Mouse (Mus musculus): ENCODE data around the gene Rrbp1. TPM values are rescaled to one million over a fixed set of nuclear protein-coding genes. Genes with fewer than 3 reads are reported as not detected.

Gene Rrbp1
- total RNA-seq, 1 experiment from 2014 or later: 169 TPM

GRCm38 (mm10) chr2:144009551-144010281 lies 1.3 kb downstream of the Rrbp1 start:
- ATAC-seq (replicated peaks in 1 of 2; ENCODE audit: insufficient read depth in 1 of 2, low FRiP score in 2 of 2, low TSS enrichment in 1 of 2, low read depth in 1 of 2, poor library complexity in 2 of 2, severe bottlenecking in 2 of 2): peak in 1 of 2 experiments; percentile 20; a peak in 2 of 4 replicates

DNA sequence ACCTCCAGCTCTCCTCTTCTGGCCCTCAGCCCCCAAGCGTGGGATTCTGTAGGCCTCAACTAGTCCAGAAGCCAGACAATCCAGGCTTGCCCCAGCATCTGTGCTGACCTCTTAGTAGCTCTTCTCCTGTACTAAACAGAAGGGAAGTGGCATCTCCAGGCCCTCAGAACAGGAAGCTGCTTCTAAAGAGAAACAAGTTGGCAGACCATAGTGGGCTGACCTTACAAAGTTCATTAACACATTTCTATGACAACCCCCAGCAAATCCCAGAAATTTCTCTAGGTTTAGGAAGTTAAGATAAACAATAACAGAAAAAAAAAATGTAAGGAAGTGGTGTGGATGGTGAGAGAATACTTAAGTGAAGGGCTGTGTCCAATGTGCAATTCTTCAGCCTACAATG lies 2.0 kb downstream of the Rrbp1 start:
- ATAC-seq (replicated peaks in 1 of 2; ENCODE audit: insufficient read depth in 1 of 2, low FRiP score in 2 of 2, low TSS enrichment in 1 of 2, low read depth in 1 of 2, poor library complexity in 2 of 2, severe bottlenecking in 2 of 2): peak in 1 of 2 experiments; percentile 29; a peak in 2 of 4 replicates

DNA sequence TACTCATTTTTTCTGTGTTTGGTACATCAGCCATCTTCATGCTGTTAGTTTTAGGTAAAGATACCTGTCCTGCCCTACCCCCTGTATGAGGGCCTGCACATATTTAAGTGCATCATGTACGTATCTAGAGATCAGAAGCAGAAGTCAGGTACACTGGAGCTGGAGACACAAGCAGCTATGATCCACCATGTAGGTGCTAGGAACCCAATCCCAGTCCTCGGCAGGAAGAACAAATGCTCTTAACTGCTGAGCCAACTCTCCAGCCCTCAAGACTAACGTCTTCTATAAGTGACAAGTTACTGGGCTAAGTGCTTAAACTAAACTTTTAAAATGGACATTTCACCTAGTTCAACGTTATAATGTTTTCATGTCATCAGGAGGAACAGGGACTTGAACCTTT lies 3.9 kb downstream of the Rrbp1 start:
- no peak for ATAC-seq (replicated peaks in 1 of 2; ENCODE audit: insufficient read depth in 1 of 2, low FRiP score in 2 of 2, low TSS enrichment in 1 of 2, low read depth in 1 of 2, poor library complexity in 2 of 2, severe bottlenecking in 2 of 2)

DNA sequence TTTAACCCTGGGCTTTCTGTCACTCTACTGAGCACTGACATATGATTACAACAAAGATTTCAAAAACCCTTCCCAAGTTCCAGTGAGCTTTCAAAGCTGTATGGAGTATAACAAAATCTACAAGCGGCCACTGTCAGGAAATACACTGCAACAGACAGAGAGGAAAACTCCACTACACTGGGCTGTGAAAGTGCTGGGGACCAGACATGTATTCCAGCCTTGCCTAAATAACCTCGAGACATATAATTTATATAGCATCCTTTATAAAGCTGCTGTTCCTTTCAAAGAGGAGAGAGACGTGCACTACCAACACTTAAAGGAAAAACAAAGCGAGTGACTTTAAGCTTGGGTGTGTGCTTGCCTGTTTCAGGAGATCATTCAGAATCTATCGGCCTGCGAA lies 4.4 kb downstream of the Rrbp1 start:
- no peak for ATAC-seq (replicated peaks in 1 of 2; ENCODE audit: insufficient read depth in 1 of 2, low FRiP score in 2 of 2, low TSS enrichment in 1 of 2, low read depth in 1 of 2, poor library complexity in 2 of 2, severe bottlenecking in 2 of 2)

- no peak for ATAC-seq (replicated peaks in 1 of 2; ENCODE audit: insufficient read depth in 1 of 2, low FRiP score in 2 of 2, low TSS enrichment in 1 of 2, low read depth in 1 of 2, poor library complexity in 2 of 2, severe bottlenecking in 2 of 2)
These were observed 5.7 kb downstream of the Rrbp1 start for GRCm38 (mm10) chr2:144005166-144005955.

GRCm38 (mm10) chr2:144003544-144003943 lies 7.5 kb downstream of the Rrbp1 start:
- ATAC-seq (replicated peaks in 1 of 2; ENCODE audit: insufficient read depth in 1 of 2, low FRiP score in 2 of 2, low TSS enrichment in 1 of 2, low read depth in 1 of 2, poor library complexity in 2 of 2, severe bottlenecking in 2 of 2): no peak

GRCm38 (mm10) chr2:144002229-144002984 lies 8.7 kb downstream of the Rrbp1 start:
- ATAC-seq (replicated peaks in 1 of 2; ENCODE audit: insufficient read depth in 1 of 2, low FRiP score in 2 of 2, low TSS enrichment in 1 of 2, low read depth in 1 of 2, poor library complexity in 2 of 2, severe bottlenecking in 2 of 2): no peak

GRCm38 (mm10) chr2:143992977-143993376 lies 18.1 kb downstream of the Rrbp1 start:
- no peak for ATAC-seq (replicated peaks in 1 of 2; ENCODE audit: insufficient read depth in 1 of 2, low FRiP score in 2 of 2, low TSS enrichment in 1 of 2, low read depth in 1 of 2, poor library complexity in 2 of 2, severe bottlenecking in 2 of 2)

- no peak for ATAC-seq (replicated peaks in 1 of 2; ENCODE audit: insufficient read depth in 1 of 2, low FRiP score in 2 of 2, low TSS enrichment in 1 of 2, low read depth in 1 of 2, poor library complexity in 2 of 2, severe bottlenecking in 2 of 2)
These were observed 18.9 kb downstream of the Rrbp1 start for GRCm38 (mm10) chr2:143991964-143992672.

GRCm38 (mm10) chr2:143990997-143991396 lies 20.1 kb downstream of the Rrbp1 start:
- peak in 1 of 2 experiments; percentile 9; a peak in 1 of 4 replicates for ATAC-seq (replicated peaks in 1 of 2; ENCODE audit: insufficient read depth in 1 of 2, low FRiP score in 2 of 2, low TSS enrichment in 1 of 2, low read depth in 1 of 2, poor library complexity in 2 of 2, severe bottlenecking in 2 of 2)

- no peak for ATAC-seq (replicated peaks in 1 of 2; ENCODE audit: insufficient read depth in 1 of 2, low FRiP score in 2 of 2, low TSS enrichment in 1 of 2, low read depth in 1 of 2, poor library complexity in 2 of 2, severe bottlenecking in 2 of 2)
These were observed 23.0 kb downstream of the Rrbp1 start for GRCm38 (mm10) chr2:143988016-143988415.

DNA sequence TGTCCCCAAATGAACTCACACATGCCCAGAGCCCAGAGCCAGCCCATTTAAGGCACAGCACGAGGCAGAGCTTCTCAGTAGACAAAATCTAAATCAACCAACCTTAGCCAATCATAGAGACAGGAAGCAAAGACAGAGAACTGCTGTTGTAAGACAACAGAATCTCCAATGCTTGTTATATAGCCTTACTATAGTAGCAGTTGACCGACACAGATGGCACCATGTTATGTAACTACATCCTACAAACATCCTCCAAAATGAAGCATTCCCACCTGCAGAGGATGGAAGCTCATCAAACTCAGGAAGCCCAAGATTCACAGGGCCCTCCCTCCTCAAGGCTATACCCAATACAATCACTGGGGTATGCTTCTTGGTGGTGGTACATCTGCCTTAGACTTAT lies 23.6 kb downstream of the Rrbp1 start:
- ATAC-seq (replicated peaks in 1 of 2; ENCODE audit: insufficient read depth in 1 of 2, low FRiP score in 2 of 2, low TSS enrichment in 1 of 2, low read depth in 1 of 2, poor library complexity in 2 of 2, severe bottlenecking in 2 of 2): no peak

DNA sequence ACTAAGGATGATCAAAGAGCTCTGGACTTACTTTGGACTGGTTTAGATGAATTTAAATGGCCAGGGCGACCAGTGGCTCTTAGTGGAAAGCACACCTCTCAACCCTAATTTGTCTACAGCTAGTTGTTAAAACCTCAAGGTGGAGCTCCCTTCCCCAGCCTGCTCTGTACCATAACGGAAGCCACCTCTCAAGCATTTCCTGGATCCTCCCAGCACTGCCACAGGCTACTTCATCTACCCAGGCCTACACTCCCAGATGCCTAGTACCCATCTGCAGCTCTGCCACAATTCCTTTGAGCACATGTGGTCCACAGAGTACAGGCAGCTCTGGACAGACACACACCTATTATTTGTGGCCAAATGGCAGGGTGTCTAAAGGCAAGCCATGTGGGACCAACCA lies 27.6 kb downstream of the Rrbp1 start:
- peak; percentile 65 to 72 for ATAC-seq (replicated peaks in 1 of 2; ENCODE audit: insufficient read depth in 1 of 2, low FRiP score in 2 of 2, low TSS enrichment in 1 of 2, low read depth in 1 of 2, poor library complexity in 2 of 2, severe bottlenecking in 2 of 2)

DNA sequence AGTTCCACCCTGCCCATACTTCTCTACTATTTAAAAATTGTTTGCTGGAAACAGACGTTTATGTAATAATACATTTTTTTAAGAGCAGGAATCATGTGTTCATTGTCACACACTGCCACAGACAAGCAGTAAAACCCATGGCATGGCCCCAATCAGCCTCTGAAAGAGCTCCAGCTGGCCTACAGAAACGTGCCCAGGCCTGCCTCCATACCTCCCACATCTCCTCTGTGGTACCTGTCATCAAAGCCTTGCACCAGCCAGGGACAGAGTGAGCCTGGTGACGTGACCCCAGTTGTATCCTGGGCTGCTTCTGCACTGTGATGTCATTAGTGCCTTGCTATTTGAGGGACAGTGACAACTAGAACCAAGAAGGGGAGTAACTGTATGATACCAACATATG lies 28.2 kb downstream of the Rrbp1 start:
- ATAC-seq (replicated peaks in 1 of 2; ENCODE audit: insufficient read depth in 1 of 2, low FRiP score in 2 of 2, low TSS enrichment in 1 of 2, low read depth in 1 of 2, poor library complexity in 2 of 2, severe bottlenecking in 2 of 2): no peak

- ATAC-seq (replicated peaks in 1 of 2; ENCODE audit: insufficient read depth in 1 of 2, low FRiP score in 2 of 2, low TSS enrichment in 1 of 2, low read depth in 1 of 2, poor library complexity in 2 of 2, severe bottlenecking in 2 of 2): no peak
These were observed 28.9 kb downstream of the Rrbp1 start for GRCm38 (mm10) chr2:143982152-143982551.

GRCm38 (mm10) chr2:143980781-143981398 lies 30.2 kb downstream of the Rrbp1 start:
- peak; percentile 63 to 66; a peak in 2 of 4 replicates for ATAC-seq (replicated peaks in 1 of 2; ENCODE audit: insufficient read depth in 1 of 2, low FRiP score in 2 of 2, low TSS enrichment in 1 of 2, low read depth in 1 of 2, poor library complexity in 2 of 2, severe bottlenecking in 2 of 2)
